Mouse (Mus musculus) megakaryocyte, embryonic 14.5 days (primary cell): ENCODE measurements around the gene Prtg. TPM values are rescaled to one million over a fixed set of nuclear protein-coding genes. Genes with fewer than 3 reads are reported as not detected.

Source experiments
- H3K27me3 ChIP-seq: replicated peaks from 2 replicates; pipeline ENCODE3; 2012; ENCODE audit warnings: inconsistent platforms
- H3K36me3 ChIP-seq: replicated peaks from 2 replicates; pipeline ENCODE3; 2012; ENCODE audit warnings: low read length, inconsistent platforms, mixed read lengths
- H3K4me1 ChIP-seq: 2 replicates; pipeline ENCODE4 v1.6.1; 2012; ENCODE audit warnings: inconsistent platforms
- H3K4me3 ChIP-seq: replicated peaks from 2 replicates; pipeline ENCODE3; 2012; ENCODE audit warnings: moderate library complexity, mild to moderate bottlenecking, inconsistent platforms
- H3K9me3 ChIP-seq: 2 replicates; pipeline ENCODE4 v1.6.1; 2012; ENCODE audit warnings: inconsistent platforms
- FLI1 ChIP-seq: IDR thresholded peaks from 2 replicates; pipeline ENCODE4 v1.6.1; 2012; ENCODE audit warnings: low read length, inconsistent platforms, mixed read lengths
- GATA1 ChIP-seq: IDR thresholded peaks from 3 replicates; pipeline ENCODE4 v1.6.1; 2012; ENCODE audit warnings: mixed read lengths, low read length, inconsistent platforms, borderline replicate concordance
- polyA plus RNA-seq: library from polyadenylated mRNA; stranded (reverse); fragments of >175 nt; gene quantifications from 2 replicates; pipeline ENCODE4 v1.2.3, GENCODE M21; 2012; ENCODE audit warnings: low replicate concordance; ENCODE audit not compliant: insufficient read depth

The Prtg gene
- polyA plus RNA-seq, 1 experiment = not detected

GRCm38 (mm10) chr9:72931166-72931790 is 124.6 kb downstream of the Prtg start:
- TF ChIP-seq GATA1 (no peak), FLI1 (no peak)
- Histone ChIP-seq H3K4me1 (no peaks in the 10 kb centered on the region), H3K27me3 (peaks cover 39% of the 10 kb centered on the region), H3K4me3 (no peak overlapping the region), H3K36me3 (no peaks in the 10 kb centered on the region), H3K9me3 (no peaks in the 10 kb centered on the region; the same call in 1 of the 2 replicates)

GRCm38 (mm10) chr9:72935309-72935708 is 128.6 kb downstream of the Prtg start:
- Histone ChIP-seq H3K36me3 (no peaks in the 10 kb centered on the region), H3K27me3 (peaks cover 15% of the 10 kb centered on the region), H3K4me1 (no peaks in the 10 kb centered on the region), H3K4me3 (no peak overlapping the region), H3K9me3 (no peaks in the 10 kb centered on the region; the same call in 1 of the 2 replicates)
- no peak for TF ChIP-seq GATA1
- no peak for TF ChIP-seq FLI1

GRCm38 (mm10) chr9:72936301-72936700 is 129.6 kb downstream of the Prtg start:
- Histone ChIP-seq H3K4me1 (no peaks in the 10 kb centered on the region), H3K27me3 (peaks cover 11% of the 10 kb centered on the region), H3K9me3 (no peaks in the 10 kb centered on the region; the same call in 1 of the 2 replicates), H3K36me3 (no peaks in the 10 kb centered on the region), H3K4me3 (no peak overlapping the region)
- no peak for TF ChIP-seq GATA1
- no peak for TF ChIP-seq FLI1

GRCm38 (mm10) chr9:72943424-72943823 is 136.8 kb downstream of the Prtg start:
- H3K27me3 ChIP-seq = peaks cover 16% of the 10 kb centered on the region
- no peaks in the 10 kb centered on the region for H3K36me3 ChIP-seq
- no peaks in the 10 kb centered on the region for H3K4me1 ChIP-seq
- peaks cover 20% of the 10 kb centered on the region for H3K9me3 ChIP-seq
- H3K4me3 ChIP-seq = no peak overlapping the region
- TF ChIP-seq FLI1 (no peak), GATA1 (no peak)

GRCm38 (mm10) chr9:72944286-72944685 is 137.6 kb downstream of the Prtg start:
- TF ChIP-seq FLI1 (no peak), GATA1 (no peak)
- H3K4me1 ChIP-seq = no peaks in the 10 kb centered on the region
- H3K4me3 ChIP-seq = no peak overlapping the region
- no peaks in the 10 kb centered on the region for H3K36me3 ChIP-seq
- peaks cover 17% of the 10 kb centered on the region for H3K27me3 ChIP-seq
- peaks cover 20% of the 10 kb centered on the region for H3K9me3 ChIP-seq

- Histone ChIP-seq H3K4me1 (no peaks in the 10 kb centered on the region), H3K36me3 (no peaks in the 10 kb centered on the region), H3K27me3 (peaks cover 15% of the 10 kb centered on the region), H3K9me3 (peaks cover 20% of the 10 kb centered on the region), H3K4me3 (no peak overlapping the region)
- TF ChIP-seq FLI1 (no peak), GATA1 (no peak)
These were observed 140.3 kb downstream of the Prtg start for GRCm38 (mm10) chr9:72947010-72947409.

GRCm38 (mm10) chr9:72949572-72949971 is 142.9 kb downstream of the Prtg start:
- Histone ChIP-seq H3K4me1 (no peaks in the 10 kb centered on the region), H3K9me3 (peaks cover 20% of the 10 kb centered on the region), H3K4me3 (no peak overlapping the region), H3K27me3 (peaks cover 15% of the 10 kb centered on the region), H3K36me3 (no peaks in the 10 kb centered on the region)
- TF ChIP-seq FLI1 (no peak), GATA1 (no peak)

- TF ChIP-seq FLI1 = no peak
- TF ChIP-seq GATA1 = no peak
These were observed 148.1 kb downstream of the Prtg start for GRCm38 (mm10) chr9:72954746-72955145.

GRCm38 (mm10) chr9:72955546-72955945 is 148.9 kb downstream of the Prtg start:
- H3K4me3 ChIP-seq = no peak overlapping the region
- no peaks in the 10 kb centered on the region for H3K36me3 ChIP-seq
- peaks cover 15% of the 10 kb centered on the region for H3K4me1 ChIP-seq
- no peaks in the 10 kb centered on the region for H3K9me3 ChIP-seq
- peaks cover 13% of the 10 kb centered on the region for H3K27me3 ChIP-seq
- TF ChIP-seq FLI1 = no peak
- TF ChIP-seq GATA1 = no peak

More at GRCm38 (mm10) chr9:72954746-72955145, 148.1 kb downstream of the Prtg start:
- H3K4me3 ChIP-seq = no peak overlapping the region
- H3K9me3 ChIP-seq = no peaks in the 10 kb centered on the region
- H3K27me3 ChIP-seq = peaks cover 13% of the 10 kb centered on the region
- peaks cover 15% of the 10 kb centered on the region for H3K4me1 ChIP-seq
- no peaks in the 10 kb centered on the region for H3K36me3 ChIP-seq

- H3K36me3 ChIP-seq = no peaks in the 10 kb centered on the region
- TF ChIP-seq FLI1 = no peak
- no peak for TF ChIP-seq GATA1
- peak within 1 kb of the TSS; percentile 92 for H3K4me3 ChIP-seq
- H3K9me3 ChIP-seq = no peaks in the 10 kb centered on the region
- H3K4me1 ChIP-seq = peaks cover 31% of the 10 kb centered on the region
- peaks cover 9% of the 10 kb centered on the region for H3K27me3 ChIP-seq
These were observed 152.1 kb downstream of the Prtg start, which contains the start of the genes Dyx1c1 and Gm44503 for GRCm38 (mm10) chr9:72958521-72959450. Dyx1c1 (plus strand) TSS chr9:72958785. Gm44503 (plus strand) TSS chr9:72958852.
